Mouse (Mus musculus) left cerebral cortex, adult 2 months (tissue): ENCODE data around the gene Nfkbie. TPM values are rescaled to one million over a fixed set of nuclear protein-coding genes. Genes with fewer than 3 reads are reported as not detected.
A peak's percentile ranks its signal among the peaks of the same experiment; 100 is the strongest.

Experiments
- DNase-seq, 2 experiments: peaks; one replicate each; pipeline ENCODE4 v3.0.0; 2021 to 2022; ENCODE audit warnings: low spot score in 2 of 2, mixed read lengths in 1 of 2; ENCODE audit errors: extremely low spot score in 1 of 2
- H3K27ac ChIP-seq: fragments of 200-600 bp; 2 replicates; pipeline ENCODE4 v1.8.1; 2022
- H3K4me3 ChIP-seq: fragments of 200-600 bp; 2 replicates; pipeline ENCODE4 v1.8.1; 2022
- CTCF ChIP-seq: fragments of 200-600 bp; IDR thresholded peaks from 2 replicates; pipeline ENCODE4 v1.8.1; 2022; ENCODE audit warnings: antibody characterized with exemption, mild to moderate bottlenecking, moderate library complexity
- intact Hi-C: fragments of 180-260 bp; cut with DNase I; formaldehyde crosslinking; loops from one replicate; pipeline ENCODE4 v1.15.1; 2025
- total RNA-seq, 2 experiments: library from RNA; stranded (reverse); gene quantifications; 2 replicates each; pipeline ENCODE4 v1.2.3; 2021

Nfkbie gene
- total RNA-seq, 2 experiments from 2014 or later = 2.3 to 2.4 TPM

DNA sequence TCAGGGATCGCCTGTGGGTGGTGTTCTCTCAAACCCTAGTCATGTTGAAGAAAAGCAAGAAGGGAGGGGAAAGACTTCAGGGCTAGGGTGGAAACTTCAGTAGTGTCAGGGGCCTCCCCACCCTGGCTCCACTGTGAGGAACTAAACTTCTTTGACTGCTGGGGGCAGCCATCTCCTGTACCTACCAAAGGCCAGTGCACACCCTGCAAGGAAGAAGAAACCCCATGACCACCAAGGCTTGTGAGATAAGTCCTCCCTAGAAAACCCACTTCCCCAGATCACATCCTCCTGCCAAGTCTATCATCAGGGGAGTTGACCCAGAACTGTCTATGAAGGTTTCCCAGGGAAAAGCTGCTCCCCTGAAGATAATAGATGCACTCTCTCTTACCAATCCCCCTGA is 1.1 kb upstream of the Nfkbie start:
- no peak for TF ChIP-seq CTCF
- Histone ChIP-seq H3K4me3 (no peak overlapping the region), H3K27ac (no peak overlapping the region)
- DNase-seq = no peak
- intact Hi-C loops = no loop called here

DNA sequence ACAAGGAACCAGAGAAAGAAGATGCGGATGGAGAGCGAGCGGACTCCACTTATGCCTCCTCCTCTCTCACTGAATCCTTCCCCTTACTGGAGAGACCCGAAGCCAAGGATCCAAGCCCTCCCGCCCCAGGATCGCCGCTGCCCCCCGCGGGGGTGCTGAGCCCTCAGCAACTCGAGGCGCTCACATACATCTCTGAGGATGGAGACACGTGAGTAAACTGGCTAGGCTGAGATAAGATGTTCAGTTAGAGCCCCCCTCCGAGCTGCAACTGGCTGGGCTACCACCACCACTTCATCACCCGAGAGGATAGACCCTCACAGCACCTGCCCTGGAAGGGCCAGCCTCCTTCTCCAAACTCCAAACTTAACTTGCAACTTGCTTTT is 595 bp downstream of the Nfkbie start:
- H3K27ac ChIP-seq = no peak overlapping the region
- no peak for DNase-seq
- intact Hi-C loops = no loop called here
- H3K4me3 ChIP-seq = peak overlapping the region; percentile 71
- TF ChIP-seq CTCF = no peak

DNA sequence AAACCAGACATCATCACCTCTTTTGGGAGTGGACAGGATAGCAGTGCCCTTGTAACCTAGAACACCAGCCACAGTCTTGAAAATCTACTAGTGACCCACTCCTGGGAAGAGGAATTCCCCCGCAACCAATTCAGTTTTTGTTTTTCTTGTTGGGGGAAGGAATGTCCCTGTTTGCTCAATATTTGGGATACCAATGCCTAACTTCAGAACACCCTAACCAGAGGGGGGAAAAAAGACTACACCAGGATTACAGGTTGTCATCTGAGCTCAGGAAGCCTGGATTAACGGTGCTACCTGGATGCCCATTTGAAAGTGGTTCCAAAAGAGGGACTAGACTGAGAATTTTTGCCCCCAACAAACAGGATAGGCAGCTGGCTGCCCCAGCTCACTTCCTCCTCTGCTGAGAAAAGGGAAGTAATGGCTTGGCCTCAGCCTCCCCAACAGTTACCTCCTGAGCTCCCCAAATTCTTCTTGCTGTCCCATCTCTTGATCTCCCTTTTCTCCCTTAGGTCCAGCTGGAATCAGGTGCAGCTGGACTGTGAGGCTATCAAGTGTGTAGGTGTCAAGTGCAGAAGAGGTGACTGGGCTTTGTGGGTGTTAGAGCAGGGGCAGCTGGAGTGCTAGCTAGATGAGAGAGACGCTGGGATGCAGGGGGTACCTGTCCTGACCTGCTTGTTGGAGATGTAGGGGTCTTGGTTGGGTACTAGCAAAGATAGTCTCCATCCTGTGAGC is 1.2 kb downstream of the Nfkbie start:
- intact Hi-C loops = no loop called here
- TF ChIP-seq CTCF = no peak
- Histone ChIP-seq H3K4me3 (peak overlapping the region; percentile 71; the same call in 1 of the 2 replicates), H3K27ac (no peak overlapping the region)
- no peak for DNase-seq

- no peak for TF ChIP-seq CTCF
- no peak for DNase-seq
- intact Hi-C loops = no loop called here
- H3K27ac ChIP-seq = no peak overlapping the region
- no peak overlapping the region for H3K4me3 ChIP-seq
These were observed 1.8 kb downstream of the Nfkbie start for GRCm38 (mm10) chr17:45557246-45557824.

- H3K4me3 ChIP-seq = no peak overlapping the region
- TF ChIP-seq CTCF = no peak
- H3K27ac ChIP-seq = no peak overlapping the region
- DNase-seq = no peak
- intact Hi-C loops = no loop called here
These were observed 2.7 kb downstream of the Nfkbie start for GRCm38 (mm10) chr17:45557998-45558862.

DNA sequence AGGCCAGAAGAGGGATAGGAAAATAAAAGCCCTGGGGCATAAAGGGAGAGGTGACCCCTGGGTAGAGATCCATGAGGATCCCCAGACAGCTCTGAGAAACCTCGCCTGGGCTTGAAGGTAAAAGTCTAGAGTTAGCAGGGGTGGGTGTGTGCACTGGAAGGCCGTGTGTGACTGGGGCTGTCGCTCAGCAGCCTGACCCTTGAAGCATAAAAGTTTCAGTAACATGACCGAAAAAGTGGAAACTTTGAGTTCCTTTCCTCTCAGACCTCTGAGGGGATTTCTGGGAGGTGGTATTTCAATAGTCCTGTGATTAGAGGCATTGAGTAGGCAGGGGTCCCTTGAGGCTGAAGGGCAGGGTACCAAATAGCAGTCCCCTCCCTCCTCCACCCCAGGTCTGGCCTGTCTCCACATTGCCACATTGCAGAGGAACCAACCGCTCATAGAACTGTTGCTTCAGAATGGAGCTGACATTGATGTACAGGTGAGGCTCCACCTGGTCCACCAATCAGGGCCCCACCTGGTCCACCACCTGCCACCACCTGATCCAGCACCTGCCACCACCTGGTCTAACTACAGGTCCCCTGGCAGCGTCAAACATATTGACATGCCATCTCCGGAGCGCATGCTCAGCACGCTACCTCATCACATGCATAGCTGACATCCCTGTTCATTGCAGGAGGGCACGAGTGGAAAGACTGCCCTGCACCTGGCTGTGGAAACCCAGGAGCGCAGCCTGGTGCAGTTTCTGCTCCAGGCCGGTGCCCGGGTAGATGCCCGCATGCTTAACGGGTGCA is 4.4 kb downstream of the Nfkbie start:
- DNase-seq = no peak
- Histone ChIP-seq H3K27ac (no peak overlapping the region), H3K4me3 (no peak overlapping the region)
- intact Hi-C loops = no loop called here
- TF ChIP-seq CTCF = no peak

GRCm38 (mm10) chr17:45563216-45563615 is 7.7 kb downstream of the Nfkbie start:
- TF ChIP-seq CTCF = no peak
- Histone ChIP-seq H3K4me3 (no peak overlapping the region), H3K27ac (no peak overlapping the region)
- intact Hi-C loops = no loop called here
- no peak for DNase-seq

DNA sequence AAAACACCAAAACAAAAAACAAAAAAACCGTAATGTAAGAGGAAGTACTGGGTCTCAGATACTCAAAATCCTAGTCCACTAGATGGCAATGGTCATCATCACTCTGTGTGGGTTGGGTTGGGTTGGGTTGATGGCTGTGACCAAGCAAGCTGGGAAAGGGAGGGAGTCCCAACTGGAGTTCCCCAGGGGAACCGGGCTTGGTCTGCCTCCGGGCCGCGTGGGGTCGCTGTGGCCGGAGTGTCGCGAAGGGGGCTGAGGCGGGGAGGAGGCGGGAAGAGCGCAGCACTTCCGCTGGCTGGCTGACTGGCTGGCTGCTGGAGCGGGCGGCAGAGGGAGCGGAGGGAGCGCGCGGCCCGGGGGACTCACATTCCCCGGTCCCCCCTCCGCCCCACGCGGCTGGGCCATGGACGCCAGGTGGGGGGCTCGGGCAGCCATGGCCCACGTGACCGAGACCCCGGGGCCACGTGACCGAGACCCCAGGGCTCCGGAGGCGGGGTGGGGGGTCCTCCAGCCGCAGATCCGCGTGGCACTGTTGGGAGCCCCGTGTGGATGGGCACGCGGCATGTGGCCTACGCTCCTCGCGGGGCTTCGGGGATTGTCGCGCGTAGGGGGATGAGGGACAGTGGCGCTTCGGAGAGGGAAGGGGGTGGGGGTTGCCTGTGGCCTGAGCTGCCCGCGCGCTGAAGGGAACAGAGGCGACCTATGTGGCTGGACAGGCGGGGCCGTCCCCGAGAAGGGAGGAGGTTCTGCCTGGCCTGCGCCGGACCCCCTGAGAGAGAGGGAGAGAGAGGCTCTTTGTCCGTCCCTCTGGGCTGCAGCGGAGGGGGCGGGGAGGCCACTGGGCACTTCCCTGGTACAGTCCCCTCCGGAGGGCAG is 8.4 kb downstream of the Nfkbie start, which contains the start of gene Slc35b2:
Gene Slc35b2, plus strand, starts transcription at position 220 of the 876 bp plus-strand sequence.
- peak; percentile 92 for TF ChIP-seq CTCF
- peak; percentile 90 to 93 for DNase-seq
- intact Hi-C loops = loop anchor here (1.0 kb wide), 1 partner anchor 8 kb away; no protein-coding TSS in a partner anchor
- Histone ChIP-seq H3K4me3 (peak within 1 kb of the TSS; percentile 94), H3K27ac (peak within 1 kb of the TSS; percentile 93)

GRCm38 (mm10) chr17:45564531-45565084 is 9.1 kb downstream of the Nfkbie start:
- no peak for TF ChIP-seq CTCF
- intact Hi-C loops = loop anchor here (1.0 kb wide), 1 partner anchor 8 kb away; no protein-coding TSS in a partner anchor
- DNase-seq = no peak
- Histone ChIP-seq H3K27ac (peak overlapping the region; percentile 93), H3K4me3 (peak overlapping the region; percentile 94)

- intact Hi-C loops = no loop called here
- Histone ChIP-seq H3K4me3 (peak overlapping the region; percentile 94), H3K27ac (no peak overlapping the region)
- no peak for TF ChIP-seq CTCF
- no peak for DNase-seq
These were observed 9.6 kb downstream of the Nfkbie start for GRCm38 (mm10) chr17:45565103-45565502.
